Mouse (Mus musculus): Measurements from ENCODE around the gene Ptpdc1. TPM values are rescaled to one million over a fixed set of nuclear protein-coding genes. Genes with fewer than 3 reads are reported as not detected.

The Ptpdc1 gene
- total and polyA plus RNA-seq, 3 experiments = not detected

DNA sequence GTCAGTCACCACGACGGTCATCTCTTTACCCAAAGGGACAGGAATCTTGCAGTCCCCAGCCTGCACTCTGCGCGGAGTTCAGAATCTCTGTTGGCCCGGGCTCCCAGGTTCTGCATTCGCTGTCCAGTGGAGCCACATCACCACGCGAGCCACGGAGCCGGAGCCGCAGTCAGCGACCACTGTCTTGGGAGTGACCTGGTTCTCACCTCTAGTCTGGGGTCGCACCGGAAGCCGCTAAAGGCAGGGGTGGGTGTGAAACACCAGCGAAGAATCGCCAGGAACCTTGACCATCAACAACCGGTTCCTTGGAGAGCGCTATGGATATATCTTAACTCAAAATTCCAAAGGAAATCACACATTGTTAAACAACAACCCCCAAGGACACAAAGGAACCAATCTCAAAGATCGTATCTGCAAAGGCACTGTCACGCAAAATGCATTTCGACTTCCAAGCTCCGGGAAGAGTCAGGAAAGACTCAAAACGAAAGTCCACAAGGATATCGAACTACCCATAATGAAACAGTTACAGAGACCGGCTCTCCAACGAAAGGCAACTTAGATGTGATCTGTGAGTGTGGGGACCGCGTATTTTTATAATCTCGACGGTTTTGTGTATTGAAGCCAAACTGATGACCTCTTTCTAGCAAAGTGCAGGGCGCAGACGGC is 33.3 kb upstream of the Ptpdc1 start:
- Histone ChIP-seq H3K4me2 (ENCODE audit: insufficient read depth, low read depth, poor library complexity, severe bottlenecking) (no peak overlapping the region), H3K27ac (ENCODE audit: insufficient read depth, low read depth) (no peak overlapping the region), H3K4me3 (replicated peaks in 1 of 3; ENCODE audit: low read depth in 2 of 3, low read length in 2 of 3, poor library complexity in 1 of 3) (no peak overlapping the region), H3K79me2 (replicated peaks; ENCODE audit: control insufficient read depth, extremely low read depth, insufficient read depth, poor library complexity, severe bottlenecking) (no peaks in the 10 kb centered on the region), H3K27me3 (replicated peaks) (peaks cover 53% of the 10 kb centered on the region), H3K9ac (ENCODE audit: insufficient read depth, low read depth) (no peak overlapping the region), H3K9me3 (replicated peaks; ENCODE audit: low read length) (peaks cover 12% of the 10 kb centered on the region), H3K4me1 (ENCODE audit: control insufficient read depth in 1 of 2, insufficient read depth in 2 of 2) (peaks cover 0 to 4% of the 10 kb centered on the region in 2 experiments; a peak in 2 of 4 replicates), H3K36me3 (replicated peaks in 1 of 2; ENCODE audit: control insufficient read depth in 1 of 2, insufficient read depth in 1 of 2, low read length in 1 of 2) (no peaks in the 10 kb centered on the region)
- dilution Hi-C loops (cut with MboI; ENCODE audit: extremely low pct_ligation_motif_present, extremely low pct_unique_long_range_greater_than_20kb, low sequenced_read_pairs) = no loop called here
- in situ Hi-C loops (cut with MboI; ENCODE audit: low pct_ligation_motif_present, low pct_unique_long_range_greater_than_20kb, low sequenced_read_pairs) = loop anchor here (10.0 to 25.0 kb wide), 3 partner anchors 336 to 529 kb away; partner anchors contain the start of gene Ninj1
- no peak for TF ChIP-seq PAX5 (IDR thresholded peaks at IDR 0.05; ENCODE audit: low read length)
- no peak for TF ChIP-seq GABPA (IDR thresholded peaks at IDR 0.05; ENCODE audit: insufficient replicate concordance, low read depth, low read length)
- TF ChIP-seq MYC (IDR thresholded peaks at IDR 0.05; ENCODE audit: low read depth, low read length) = no peak
- no peak for TF ChIP-seq RAD21 (IDR thresholded peaks at IDR 0.05; ENCODE audit: low read depth, low read length)
- no peak for TF ChIP-seq MAFK (IDR thresholded peaks at IDR 0.05; ENCODE audit: insufficient replicate concordance, low read length)
- no peak for TF ChIP-seq JUND (conservative IDR thresholded peaks at IDR 0.05; ENCODE audit: low read depth, low read length)
- TF ChIP-seq USF2 (conservative IDR thresholded peaks at IDR 0.05; ENCODE audit: low read depth, low read length) = no peak
- TF ChIP-seq E2F4 (IDR thresholded peaks at IDR 0.05; ENCODE audit: insufficient replicate concordance, low read depth, low read length) = no peak
- TF ChIP-seq CTCF (conservative IDR thresholded peaks at IDR 0.05 in 1 of 2, IDR thresholded peaks at IDR 0.05 in 1 of 2; ENCODE audit: low read depth in 2 of 2, low read length in 2 of 2) = no peak
- DNase-seq (ENCODE audit: extremely low read depth) = no peak

DNA sequence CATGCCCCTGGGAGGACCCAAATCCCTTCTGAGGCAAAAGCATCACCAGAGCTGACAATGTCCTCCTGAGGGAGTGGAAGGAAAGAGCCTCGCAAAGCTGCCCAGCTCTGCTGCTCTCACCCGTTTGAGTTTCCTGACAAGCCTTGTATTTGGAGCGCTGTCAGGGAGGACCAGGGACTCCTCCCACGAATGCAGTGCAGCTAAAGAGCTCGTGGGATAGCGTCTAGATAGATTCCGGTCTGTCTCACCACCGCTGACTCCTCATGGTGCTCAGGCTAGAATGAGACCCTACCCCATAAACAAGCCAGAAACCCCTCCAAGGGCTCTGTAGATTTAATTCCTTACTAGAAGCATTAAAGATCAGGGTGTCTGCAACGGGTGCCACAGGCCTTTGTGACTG is 32.3 kb upstream of the Ptpdc1 start:
- Histone ChIP-seq H3K4me3 (replicated peaks in 1 of 3; ENCODE audit: low read depth in 2 of 3, low read length in 2 of 3, poor library complexity in 1 of 3) (no peak overlapping the region), H3K9me3 (replicated peaks; ENCODE audit: low read length) (peaks cover 3% of the 10 kb centered on the region), H3K4me1 (ENCODE audit: control insufficient read depth in 1 of 2, insufficient read depth in 2 of 2) (peaks cover 0 to 4% of the 10 kb centered on the region in 2 experiments; a peak in 2 of 4 replicates), H3K79me2 (replicated peaks; ENCODE audit: control insufficient read depth, extremely low read depth, insufficient read depth, poor library complexity, severe bottlenecking) (no peaks in the 10 kb centered on the region), H3K27ac (ENCODE audit: insufficient read depth, low read depth) (no peak overlapping the region), H3K27me3 (replicated peaks) (peaks cover 62% of the 10 kb centered on the region), H3K36me3 (replicated peaks in 1 of 2; ENCODE audit: control insufficient read depth in 1 of 2, insufficient read depth in 1 of 2, low read length in 1 of 2) (no peaks in the 10 kb centered on the region), H3K9ac (ENCODE audit: insufficient read depth, low read depth) (no peak overlapping the region), H3K4me2 (ENCODE audit: insufficient read depth, low read depth, poor library complexity, severe bottlenecking) (no peak overlapping the region)
- TF ChIP-seq GABPA (IDR thresholded peaks at IDR 0.05; ENCODE audit: insufficient replicate concordance, low read depth, low read length) (no peak), JUN (IDR thresholded peaks at IDR 0.05; ENCODE audit: insufficient read depth, low read depth, low read length) (no peak), MAX (IDR thresholded peaks at IDR 0.05; ENCODE audit: low read length) (no peak), JUND (conservative IDR thresholded peaks at IDR 0.05; ENCODE audit: low read depth, low read length) (no peak), ETS1 (conservative IDR thresholded peaks at IDR 0.05; ENCODE audit: low read depth, low read length) (no peak), RAD21 (IDR thresholded peaks at IDR 0.05; ENCODE audit: low read depth, low read length) (no peak), CHD1 (IDR thresholded peaks at IDR 0.05; ENCODE audit: low read depth, low read length) (no peak), EP300 (IDR thresholded peaks at IDR 0.05; ENCODE audit: low read length) (no peak), UBTF (IDR thresholded peaks at IDR 0.05; ENCODE audit: low read depth, low read length) (no peak)
- dilution Hi-C loops (cut with MboI; ENCODE audit: extremely low pct_ligation_motif_present, extremely low pct_unique_long_range_greater_than_20kb, low sequenced_read_pairs) = no loop called here
- DNase-seq (ENCODE audit: extremely low read depth) = no peak
- in situ Hi-C loops (cut with MboI; ENCODE audit: low pct_ligation_motif_present, low pct_unique_long_range_greater_than_20kb, low sequenced_read_pairs) = loop anchor here (10.0 to 25.0 kb wide), 3 partner anchors 337 to 530 kb away; partner anchors contain the start of gene Ninj1
